ENCODE assay signal across 23 mouse cellular contexts in genomic region chr6:31190070-31190469, GRCm38 (mm10).
DNase-seq lines count a peak whose midpoint lies in the region; ATAC-seq and TF ChIP-seq lines count a peak whose summit lies in the region.
"Had no signal": no experiment of that assay in that cellular context is flagged by ENCODE, and none has a peak within 500 bp of the region (broad histone marks: within the 10 kb centered on the region; RNA-seq: fewer than 3 reads in every experiment).

No protein-coding gene starts in this region.

- no peak overlapping the region for H3K9ac ChIP-seq in intestine, embryonic 15.5 days
- H3K9ac ChIP-seq in intestine, postnatal 0 days (ENCODE audit: low read depth, low read length), result no peak overlapping the region
- H3K9ac ChIP-seq in liver, adult 2 months (ENCODE audit: low read depth, low read length), result 0 out of 2 replicates have a peak overlapping the region, but pooled peaks have one; percentile 3
- H3K9ac ChIP-seq: embryonic facial prominence, embryonic 13.5 days; embryonic facial prominence, embryonic 15.5 days; forebrain, embryonic 12.5 days had no signal

- H3K4me3 ChIP-seq in intestine, embryonic 15.5 days (replicated peaks), result no peak overlapping the region
- H3K4me3 ChIP-seq in intestine, postnatal 0 days (ENCODE audit: low read depth, low read length), result no peak overlapping the region
- no peak overlapping the region for H3K4me3 ChIP-seq in liver, adult 2 months (ENCODE audit: insufficient read depth, low read depth, low read length)
- H3K4me3 ChIP-seq in brown adipose tissue, adult 24 weeks (ENCODE audit: insufficient read depth, low read depth, low read length), result no peak overlapping the region
- no peak overlapping the region for H3K4me3 ChIP-seq in hindbrain, embryonic 10.5 days
- H3K4me3 ChIP-seq: embryonic facial prominence, embryonic 13.5 days; embryonic facial prominence, embryonic 15.5 days; erythroblast, embryonic 14.5 days; forebrain, embryonic 10.5 days; forebrain, embryonic 12.5 days had no signal

- ATAC-seq in intestine, embryonic 15.5 days, result 0 out of 2 replicates have a peak, but pooled peaks have one; percentile 24
- ATAC-seq in intestine, postnatal 0 days, result no peak
- ATAC-seq: forebrain, embryonic 14.5 days; forebrain, embryonic 16.5 days had no signal

- H3K9me3 ChIP-seq in intestine, embryonic 15.5 days, result no peaks in the 10 kb centered on the region
- H3K9me3 ChIP-seq in intestine, postnatal 0 days (ENCODE audit: control insufficient read depth), result no peaks in the 10 kb centered on the region
- no peaks in the 10 kb centered on the region for H3K9me3 ChIP-seq in hindbrain, embryonic 10.5 days
- H3K9me3 ChIP-seq: embryonic facial prominence, embryonic 13.5 days; embryonic facial prominence, embryonic 15.5 days; forebrain, embryonic 10.5 days; forebrain, embryonic 12.5 days had no signal

- DNase-seq in liver, adult 2 months (ENCODE audit: extremely low read depth, low read depth, low spot score), result peak; percentile 92
- no peak for DNase-seq in liver
- peak; percentile 40 for DNase-seq in adipocyte (ENCODE audit: low spot score)
- no peak for DNase-seq in kidney, postnatal 4 days
- no peak for DNase-seq in hindbrain, embryonic 10.5 days (ENCODE audit: low spot score)
- DNase-seq: adrenal gland, adult 8-10 months; adrenal gland, postnatal 14 days; adrenal gland, postnatal 36 days; cerebellum, adult 11 months; cerebellum, adult 18-20 months; cerebellum, adult 8-10 months; cerebellum, adult 9-11 months; cerebellum, postnatal 36 days had no signal

- H3K4me1 ChIP-seq in intestine, embryonic 15.5 days (replicated peaks), result no peaks in the 10 kb centered on the region
- 0 out of 2 replicates have a peak, but pooled peaks cover 4% of the 10 kb centered on the region for H3K4me1 ChIP-seq in intestine, postnatal 0 days (replicated peaks; ENCODE audit: control insufficient read depth, insufficient read depth, low read length)
- H3K4me1 ChIP-seq in liver, adult 2 months (ENCODE audit: control insufficient read depth, insufficient read depth, low read length), result peaks cover 55% of the 10 kb centered on the region
- peaks cover 48% of the 10 kb centered on the region for H3K4me1 ChIP-seq in brown adipose tissue, adult 24 weeks (ENCODE audit: control insufficient read depth, insufficient read depth, insufficient read length, low read length)
- H3K4me1 ChIP-seq in hindbrain, embryonic 10.5 days (replicated peaks), result peaks cover 2% of the 10 kb centered on the region; the same call in 1 of the 2 replicates
- H3K4me1 ChIP-seq: embryonic facial prominence, embryonic 15.5 days; forebrain, embryonic 12.5 days had no signal

- no peaks in the 10 kb centered on the region for H3K36me3 ChIP-seq in intestine, embryonic 15.5 days
- no peaks in the 10 kb centered on the region for H3K36me3 ChIP-seq in intestine, postnatal 0 days (ENCODE audit: control insufficient read depth, insufficient read depth)
- H3K36me3 ChIP-seq in liver, adult 2 months (ENCODE audit: control insufficient read depth, insufficient read depth, low read length), result peaks cover 3% of the 10 kb centered on the region; the same call in 1 of the 2 replicates
- H3K36me3 ChIP-seq in hindbrain, embryonic 10.5 days, result no peaks in the 10 kb centered on the region
- H3K36me3 ChIP-seq: embryonic facial prominence, embryonic 13.5 days; embryonic facial prominence, embryonic 15.5 days; forebrain, embryonic 10.5 days; forebrain, embryonic 12.5 days had no signal

- no peak overlapping the region for H3K4me2 ChIP-seq in intestine, embryonic 15.5 days (replicated peaks)
- H3K4me2 ChIP-seq in intestine, postnatal 0 days (replicated peaks; ENCODE audit: low read depth), result no peak overlapping the region
- H3K4me2 ChIP-seq: embryonic facial prominence, embryonic 13.5 days; embryonic facial prominence, embryonic 15.5 days; forebrain, embryonic 12.5 days had no signal

- 58% methylated on average over 5 of the region's 5 CpGs for WGBS in intestine, embryonic 15.5 days
- 42% methylated on average over 5 of the region's 5 CpGs for WGBS in intestine, postnatal 0 days
- WGBS in liver, adult 2 months, result 26% methylated on average over 5 of the region's 5 CpGs
- WGBS in hindbrain, embryonic 10.5 days, result 85% methylated on average over 5 of the region's 5 CpGs

- TF ChIP-seq POLR2A in liver, adult 2 months (IDR thresholded peaks at IDR 0.05; ENCODE audit: extremely low read depth, insufficient read depth, low read length), result no peak

- H3K27me3 ChIP-seq in intestine, embryonic 15.5 days (replicated peaks), result no peaks in the 10 kb centered on the region
- no peaks in the 10 kb centered on the region for H3K27me3 ChIP-seq in intestine, postnatal 0 days (replicated peaks; ENCODE audit: control insufficient read depth, insufficient read depth, low read length)
- H3K27me3 ChIP-seq in liver, adult 2 months (ENCODE audit: control insufficient read depth, insufficient read depth, low read length), result no peaks in the 10 kb centered on the region
- H3K27me3 ChIP-seq in hindbrain, embryonic 10.5 days (ENCODE audit: insufficient read depth, poor library complexity, severe bottlenecking), result no peaks in the 10 kb centered on the region
- H3K27me3 ChIP-seq: embryonic facial prominence, embryonic 13.5 days; embryonic facial prominence, embryonic 15.5 days; forebrain, embryonic 12.5 days had no signal

- no peak overlapping the region for H3K27ac ChIP-seq in intestine, embryonic 15.5 days
- H3K27ac ChIP-seq in intestine, postnatal 0 days (ENCODE audit: low read depth, low read length), result no peak overlapping the region
- peak overlapping the region; percentile 87 for H3K27ac ChIP-seq in liver, adult 2 months (replicated peaks; ENCODE audit: insufficient read depth, low read depth, low read length)
- 0 out of 2 replicates have a peak overlapping the region, but pooled peaks have one; percentile 7 for H3K27ac ChIP-seq in brown adipose tissue, adult 24 weeks (replicated peaks; ENCODE audit: low read depth, low read length)
- H3K27ac ChIP-seq in hindbrain, embryonic 10.5 days, result no peak overlapping the region
- H3K27ac ChIP-seq: embryonic facial prominence, embryonic 13.5 days; embryonic facial prominence, embryonic 15.5 days; forebrain, embryonic 10.5 days; forebrain, embryonic 12.5 days had no signal

- TF ChIP-seq CTCF in intestine, postnatal 0 days (IDR thresholded peaks at IDR 0.05; ENCODE audit: low read depth), result no peak
- TF ChIP-seq CTCF in liver, adult 2 months (IDR thresholded peaks at IDR 0.05; ENCODE audit: low read depth, low read length), result no peak

- peaks cover 36% of the 10 kb centered on the region; the same call in 1 of the 2 replicates for H3K79me2 ChIP-seq in liver, adult 2 months (ENCODE audit: control insufficient read depth, insufficient read depth, low read length)

Comparison
In these comparisons a context has a peak if more than half of its experiments do, and no peak if none do; other contexts are left out.
1. DNase-seq: peak in liver, adult 2 months (single experiment) and adipocyte (single experiment); none in liver (single experiment), kidney, postnatal 4 days (0 of 2) and hindbrain, embryonic 10.5 days (single experiment).
2. H3K27ac ChIP-seq: peak in liver, adult 2 months (single experiment) and brown adipose tissue, adult 24 weeks (single experiment); none in intestine, embryonic 15.5 days (single experiment), intestine, postnatal 0 days (single experiment) and hindbrain, embryonic 10.5 days (single experiment).